Mouse (Mus musculus): ENCODE measurements around the gene Map2k5. TPM values are rescaled to one million over a fixed set of nuclear protein-coding genes. Genes with fewer than 3 reads are reported as not detected.

Gene Map2k5
- polyA plus RNA-seq, 1 experiment from 2014 or later, result 35.4 TPM

- Histone ChIP-seq H3K27me3 (ENCODE audit: control insufficient read depth, insufficient read depth, low read length) (no peaks in the 10 kb centered on the region), H3K4me3 (ENCODE audit: low read depth, low read length) (no peak overlapping the region), H3K9me3 (replicated peaks; ENCODE audit: control insufficient read depth, low read length) (no peaks in the 10 kb centered on the region), H3K9ac (replicated peaks; ENCODE audit: low read length) (no peak overlapping the region), H3K27ac (replicated peaks; ENCODE audit: low read depth, low read length) (no peak overlapping the region), H3K4me1 (ENCODE audit: control insufficient read depth, insufficient read depth, low read length) (no peaks in the 10 kb centered on the region), H3K4me2 (ENCODE audit: low read depth, low read length) (no peak overlapping the region), H3K36me3 (replicated peaks; ENCODE audit: control insufficient read depth, insufficient read depth, low read depth, low read length) (no peaks in the 10 kb centered on the region)
- ATAC-seq (replicated peaks; ENCODE audit: insufficient number of reproducible peaks, low FRiP score, low TSS enrichment, low read depth) (no peak), DNase-seq (ENCODE audit: low spot score) (no peak)
- 81% methylated on average over 4 of the region's 4 CpGs for WGBS
Observed at GRCm38 (mm10) chr9:63229124-63229523, 148.6 kb downstream of the Map2k5 start.

- no peaks in the 10 kb centered on the region for H3K27me3 ChIP-seq (ENCODE audit: control insufficient read depth, insufficient read depth, low read length)
- no peaks in the 10 kb centered on the region for H3K36me3 ChIP-seq (replicated peaks; ENCODE audit: control insufficient read depth, insufficient read depth, low read depth, low read length)
- H3K4me3 ChIP-seq (ENCODE audit: low read depth, low read length), result no peak overlapping the region
- H3K9ac ChIP-seq (replicated peaks; ENCODE audit: low read length), result no peak overlapping the region
- H3K9me3 ChIP-seq (replicated peaks; ENCODE audit: control insufficient read depth, low read length), result no peaks in the 10 kb centered on the region
- no peak for DNase-seq (ENCODE audit: low spot score)
- H3K4me2 ChIP-seq (ENCODE audit: low read depth, low read length), result no peak overlapping the region
- WGBS, result 89% methylated on average over 6 of the region's 6 CpGs
- no peaks in the 10 kb centered on the region for H3K4me1 ChIP-seq (ENCODE audit: control insufficient read depth, insufficient read depth, low read length)
- no peak overlapping the region for H3K27ac ChIP-seq (replicated peaks; ENCODE audit: low read depth, low read length)
- ATAC-seq (replicated peaks; ENCODE audit: insufficient number of reproducible peaks, low FRiP score, low TSS enrichment, low read depth), result no peak
Observed at GRCm38 (mm10) chr9:63222161-63222560, 155.5 kb downstream of the Map2k5 start.

- no peak overlapping the region for H3K9ac ChIP-seq (replicated peaks; ENCODE audit: low read length)
- H3K4me1 ChIP-seq (ENCODE audit: control insufficient read depth, insufficient read depth, low read length), result no peaks in the 10 kb centered on the region
- no peak overlapping the region for H3K4me2 ChIP-seq (ENCODE audit: low read depth, low read length)
- no peak overlapping the region for H3K4me3 ChIP-seq (ENCODE audit: low read depth, low read length)
- H3K36me3 ChIP-seq (replicated peaks; ENCODE audit: control insufficient read depth, insufficient read depth, low read depth, low read length), result no peaks in the 10 kb centered on the region
- H3K27me3 ChIP-seq (ENCODE audit: control insufficient read depth, insufficient read depth, low read length), result no peaks in the 10 kb centered on the region
- no peaks in the 10 kb centered on the region for H3K9me3 ChIP-seq (replicated peaks; ENCODE audit: control insufficient read depth, low read length)
- H3K27ac ChIP-seq (replicated peaks; ENCODE audit: low read depth, low read length), result no peak overlapping the region
- no peak for ATAC-seq (replicated peaks; ENCODE audit: insufficient number of reproducible peaks, low FRiP score, low TSS enrichment, low read depth)
- DNase-seq (ENCODE audit: low spot score), result no peak
- 86% methylated on average over 7 of the region's 7 CpGs for WGBS
Observed at GRCm38 (mm10) chr9:63219851-63220250, 157.9 kb downstream of the Map2k5 start.

GRCm38 (mm10) chr9:63215031-63215430 lies 162.7 kb downstream of the Map2k5 start:
- ATAC-seq (replicated peaks; ENCODE audit: insufficient number of reproducible peaks, low FRiP score, low TSS enrichment, low read depth), result no peak
- no peak for DNase-seq (ENCODE audit: low spot score)
- H3K27ac ChIP-seq (replicated peaks; ENCODE audit: low read depth, low read length), result no peak overlapping the region
- no peak overlapping the region for H3K4me3 ChIP-seq (ENCODE audit: low read depth, low read length)
- H3K4me1 ChIP-seq (ENCODE audit: control insufficient read depth, insufficient read depth, low read length), result no peaks in the 10 kb centered on the region; the same call in 1 of the 2 replicates
- no peaks in the 10 kb centered on the region for H3K27me3 ChIP-seq (ENCODE audit: control insufficient read depth, insufficient read depth, low read length)
- 85% methylated on average over 2 of the region's 2 CpGs for WGBS
- no peaks in the 10 kb centered on the region for H3K9me3 ChIP-seq (replicated peaks; ENCODE audit: control insufficient read depth, low read length)
- no peaks in the 10 kb centered on the region for H3K36me3 ChIP-seq (replicated peaks; ENCODE audit: control insufficient read depth, insufficient read depth, low read depth, low read length)
- H3K4me2 ChIP-seq (ENCODE audit: low read depth, low read length), result no peak overlapping the region
- H3K9ac ChIP-seq (replicated peaks; ENCODE audit: low read length), result no peak overlapping the region

DNA sequence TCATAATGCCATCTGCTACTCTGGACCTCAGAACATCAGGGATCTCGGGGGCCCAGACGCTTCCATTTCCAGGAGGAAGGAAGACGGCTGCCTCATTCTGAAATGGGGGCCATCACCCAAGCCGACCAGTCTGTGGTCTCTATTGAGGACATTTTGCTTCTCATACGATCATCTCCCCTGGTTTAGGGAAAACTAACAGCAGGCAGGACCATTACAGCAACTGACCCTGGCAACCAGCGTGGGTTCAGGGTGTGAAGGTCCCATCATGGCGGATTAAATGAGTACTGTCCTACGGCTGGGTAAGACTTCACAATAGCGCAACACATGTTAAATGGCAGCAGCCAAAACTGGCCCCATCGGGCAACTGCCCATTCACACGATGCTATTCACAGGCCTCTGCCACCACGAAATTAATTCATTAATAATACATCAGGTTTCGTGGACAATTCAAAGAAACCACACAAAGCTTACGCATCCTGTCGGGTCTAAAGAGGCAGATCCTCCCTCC lies 170.9 kb downstream of the Map2k5 start:
- ATAC-seq (replicated peaks; ENCODE audit: insufficient number of reproducible peaks, low FRiP score, low TSS enrichment, low read depth), result no peak
- H3K4me2 ChIP-seq (ENCODE audit: low read depth, low read length), result no peak overlapping the region
- WGBS, result 83% methylated on average over 15 of the region's 15 CpGs
- no peaks in the 10 kb centered on the region for H3K36me3 ChIP-seq (replicated peaks; ENCODE audit: control insufficient read depth, insufficient read depth, low read depth, low read length)
- H3K9me3 ChIP-seq (replicated peaks; ENCODE audit: control insufficient read depth, low read length), result no peaks in the 10 kb centered on the region
- no peak for DNase-seq (ENCODE audit: low spot score)
- H3K4me3 ChIP-seq (ENCODE audit: low read depth, low read length), result no peak overlapping the region
- H3K27ac ChIP-seq (replicated peaks; ENCODE audit: low read depth, low read length), result no peak overlapping the region
- H3K9ac ChIP-seq (replicated peaks; ENCODE audit: low read length), result no peak overlapping the region
- H3K4me1 ChIP-seq (ENCODE audit: control insufficient read depth, insufficient read depth, low read length), result no peaks in the 10 kb centered on the region
- no peaks in the 10 kb centered on the region for H3K27me3 ChIP-seq (ENCODE audit: control insufficient read depth, insufficient read depth, low read length)

DNA sequence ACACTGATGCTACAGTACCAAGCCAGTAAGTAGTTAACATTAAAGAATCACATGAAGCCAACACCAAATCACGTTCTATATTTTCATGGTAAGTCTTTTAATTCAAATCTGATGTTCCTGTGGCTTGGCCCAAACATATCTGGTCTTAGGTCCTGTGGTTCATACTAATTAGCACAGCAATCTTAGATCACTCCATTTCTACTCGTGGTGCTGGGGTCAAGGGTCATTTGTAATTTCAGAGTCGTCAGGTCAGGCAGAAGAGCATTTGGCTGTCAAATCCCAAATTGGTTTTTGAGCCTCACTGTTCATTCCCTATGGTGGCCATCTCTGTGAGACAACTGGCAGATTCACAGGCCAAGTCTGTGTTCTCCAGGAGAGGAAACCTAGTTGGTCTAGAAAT lies 174.2 kb downstream of the Map2k5 start:
- H3K9ac ChIP-seq (replicated peaks; ENCODE audit: low read length), result no peak overlapping the region
- H3K36me3 ChIP-seq (replicated peaks; ENCODE audit: control insufficient read depth, insufficient read depth, low read depth, low read length), result no peaks in the 10 kb centered on the region; the same call in 1 of the 2 replicates
- no peaks in the 10 kb centered on the region for H3K9me3 ChIP-seq (replicated peaks; ENCODE audit: control insufficient read depth, low read length)
- DNase-seq (ENCODE audit: low spot score) (no peak), ATAC-seq (replicated peaks; ENCODE audit: insufficient number of reproducible peaks, low FRiP score, low TSS enrichment, low read depth) (no peak)
- no peak overlapping the region for H3K4me2 ChIP-seq (ENCODE audit: low read depth, low read length)
- 55% methylated on average over 3 of the region's 3 CpGs for WGBS
- no peaks in the 10 kb centered on the region for H3K27me3 ChIP-seq (ENCODE audit: control insufficient read depth, insufficient read depth, low read length)
- no peak overlapping the region for H3K4me3 ChIP-seq (ENCODE audit: low read depth, low read length)
- H3K4me1 ChIP-seq (ENCODE audit: control insufficient read depth, insufficient read depth, low read length), result no peaks in the 10 kb centered on the region
- H3K27ac ChIP-seq (replicated peaks; ENCODE audit: low read depth, low read length), result no peak overlapping the region

DNA sequence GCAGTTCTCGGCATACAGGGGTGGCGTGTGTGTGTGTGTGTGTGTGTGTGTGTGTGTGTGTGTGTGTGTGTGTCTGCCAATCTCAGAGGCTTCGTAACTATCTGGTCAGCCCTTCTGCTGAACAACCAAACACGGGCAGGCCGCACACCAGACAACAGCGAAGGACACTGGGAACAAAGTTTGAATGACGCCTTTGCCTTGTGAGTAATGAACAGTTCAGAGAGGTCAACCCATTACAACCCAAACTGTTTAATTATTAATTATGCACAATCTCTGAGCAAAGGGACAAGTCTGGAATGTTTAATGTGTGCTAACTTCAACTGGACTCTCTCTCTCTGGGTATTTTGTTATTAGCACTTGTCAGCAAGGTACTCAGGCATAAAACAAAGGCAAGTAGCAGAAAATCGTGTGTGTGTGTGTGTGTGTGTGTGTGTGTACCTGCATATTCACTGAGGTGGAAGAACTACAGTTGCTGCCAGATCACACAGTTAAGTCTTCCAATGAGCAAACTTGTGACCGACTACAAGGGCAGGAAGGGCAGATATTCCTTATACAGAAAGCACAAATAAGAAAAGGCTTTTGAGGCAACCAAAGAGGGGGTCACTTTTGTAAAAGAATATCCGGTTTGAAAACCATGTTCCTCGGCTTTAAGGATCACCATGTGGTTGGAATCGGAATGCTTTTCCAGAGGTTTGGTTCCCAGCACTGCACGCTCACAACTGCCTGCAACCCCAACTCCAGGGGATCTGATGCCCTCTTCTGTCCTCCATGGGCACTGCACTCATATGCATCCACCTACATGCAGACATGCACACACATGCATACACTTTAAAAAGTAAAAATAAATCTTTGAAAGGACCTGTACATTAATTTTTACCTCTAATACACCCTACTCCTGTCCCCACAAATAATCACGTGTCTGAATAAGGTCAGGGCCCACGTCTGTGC lies 176.1 kb downstream of the Map2k5 start:
- H3K27ac ChIP-seq (replicated peaks; ENCODE audit: low read depth, low read length), result no peak overlapping the region
- no peak for DNase-seq (ENCODE audit: low spot score)
- no peaks in the 10 kb centered on the region for H3K27me3 ChIP-seq (ENCODE audit: control insufficient read depth, insufficient read depth, low read length)
- H3K4me1 ChIP-seq (ENCODE audit: control insufficient read depth, insufficient read depth, low read length), result no peaks in the 10 kb centered on the region
- no peak overlapping the region for H3K9ac ChIP-seq (replicated peaks; ENCODE audit: low read length)
- H3K4me3 ChIP-seq (ENCODE audit: low read depth, low read length), result no peak overlapping the region
- no peaks in the 10 kb centered on the region for H3K9me3 ChIP-seq (replicated peaks; ENCODE audit: control insufficient read depth, low read length)
- no peaks in the 10 kb centered on the region; the same call in 1 of the 2 replicates for H3K36me3 ChIP-seq (replicated peaks; ENCODE audit: control insufficient read depth, insufficient read depth, low read depth, low read length)
- H3K4me2 ChIP-seq (ENCODE audit: low read depth, low read length), result no peak overlapping the region
- WGBS, result 92% methylated on average over 15 of the region's 15 CpGs
- no peak for ATAC-seq (replicated peaks; ENCODE audit: insufficient number of reproducible peaks, low FRiP score, low TSS enrichment, low read depth)

- ATAC-seq (replicated peaks; ENCODE audit: insufficient number of reproducible peaks, low FRiP score, low TSS enrichment, low read depth) (no peak), DNase-seq (ENCODE audit: low spot score) (peak; percentile 41)
- no peak overlapping the region for H3K4me3 ChIP-seq (ENCODE audit: low read depth, low read length)
- no peaks in the 10 kb centered on the region for H3K27me3 ChIP-seq (ENCODE audit: control insufficient read depth, insufficient read depth, low read length)
- no peak overlapping the region for H3K27ac ChIP-seq (replicated peaks; ENCODE audit: low read depth, low read length)
- H3K9me3 ChIP-seq (replicated peaks; ENCODE audit: control insufficient read depth, low read length), result no peaks in the 10 kb centered on the region
- H3K9ac ChIP-seq (replicated peaks; ENCODE audit: low read length), result no peak overlapping the region
- H3K36me3 ChIP-seq (replicated peaks; ENCODE audit: control insufficient read depth, insufficient read depth, low read depth, low read length), result no peaks in the 10 kb centered on the region; the same call in 1 of the 2 replicates
- 8% methylated on average over 8 of the region's 8 CpGs for WGBS
- peaks cover 5% of the 10 kb centered on the region; the same call in 1 of the 2 replicates for H3K4me1 ChIP-seq (ENCODE audit: control insufficient read depth, insufficient read depth, low read length)
- no peak overlapping the region for H3K4me2 ChIP-seq (ENCODE audit: low read depth, low read length)
Observed at GRCm38 (mm10) chr9:63197252-63197651, 180.4 kb downstream of the Map2k5 start.
